Mouse (Mus musculus): ENCODE results near the gene Fut1.

Gene Fut1

DNA sequence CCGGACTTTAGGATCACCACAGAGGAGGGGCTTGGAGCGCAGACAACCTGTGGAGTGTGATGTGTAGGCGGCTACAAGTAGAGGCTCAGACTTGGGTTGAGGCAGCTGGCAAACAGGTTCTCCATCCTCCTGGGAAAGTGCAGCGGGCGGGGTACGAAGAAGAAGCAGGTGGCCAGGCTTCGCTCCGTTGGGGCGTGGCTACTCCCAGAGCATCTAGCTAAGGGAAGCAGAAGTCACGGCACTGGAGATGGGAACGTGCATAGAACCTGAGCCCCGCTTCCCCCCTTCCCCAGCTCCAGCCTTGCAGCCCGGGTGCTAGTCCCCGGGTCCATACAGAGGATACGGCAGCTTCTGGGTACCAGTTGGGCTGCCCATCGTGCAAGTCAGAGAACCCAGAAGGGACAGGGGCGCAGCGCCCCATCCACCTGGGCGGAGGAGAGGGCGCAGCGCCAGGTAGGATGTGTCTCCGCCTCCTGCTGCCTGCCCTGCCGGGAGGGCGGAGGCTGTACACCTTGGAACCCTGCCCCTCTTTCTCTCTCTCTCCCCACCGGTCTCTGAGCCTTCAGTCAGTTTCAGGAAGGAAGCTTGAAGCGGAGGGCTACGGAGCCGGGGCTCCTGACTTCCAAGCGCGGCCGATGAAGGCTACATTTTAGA lies at the start of gene Fut1:
Gene Fut1, plus strand, starts transcription at position 248 of the 654 bp plus-strand sequence.
- DNase-seq: no peak

DNA sequence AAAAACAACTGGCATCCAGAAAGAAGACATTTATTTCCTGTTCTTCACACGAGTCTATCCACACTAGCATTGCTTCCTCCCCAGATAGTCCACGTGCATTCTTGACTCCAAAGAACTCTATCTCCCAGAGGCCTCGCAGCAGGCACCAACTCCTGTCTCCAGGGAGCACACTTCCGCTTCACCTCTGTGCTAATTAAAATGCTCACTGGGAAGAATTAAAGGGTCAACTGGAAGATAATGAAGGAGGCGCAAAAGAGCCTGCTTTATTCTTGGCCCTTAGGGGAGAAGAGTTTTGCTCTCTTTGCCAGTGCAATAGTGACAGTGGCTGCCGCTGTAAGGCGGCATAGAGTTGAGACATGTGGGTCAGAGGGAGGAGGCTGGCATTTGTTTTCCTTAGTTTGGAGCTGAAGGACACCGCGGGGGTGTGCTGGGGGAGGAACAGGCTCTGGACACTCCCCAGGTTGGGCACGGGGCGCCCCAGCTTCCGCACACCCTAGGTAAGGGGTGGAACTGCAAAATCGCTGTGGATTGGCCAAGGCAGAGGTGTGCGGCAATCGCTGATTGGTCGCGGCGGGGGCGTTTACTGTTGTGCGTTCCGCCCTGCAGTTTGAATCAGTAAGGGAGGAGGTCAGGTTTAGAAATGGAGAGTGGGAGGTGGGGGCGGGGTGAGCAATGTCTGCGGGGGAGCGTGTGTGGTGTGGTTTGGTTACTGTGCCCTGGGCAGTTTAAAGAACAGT lies 49.1 kb upstream of the Fut1 start:
- peak; percentile 92 for DNase-seq

- DNase-seq: no peak
Measured at GRCm38 (mm10) chr7:45568601-45569473, 48.3 kb upstream of the Fut1 start.

DNA sequence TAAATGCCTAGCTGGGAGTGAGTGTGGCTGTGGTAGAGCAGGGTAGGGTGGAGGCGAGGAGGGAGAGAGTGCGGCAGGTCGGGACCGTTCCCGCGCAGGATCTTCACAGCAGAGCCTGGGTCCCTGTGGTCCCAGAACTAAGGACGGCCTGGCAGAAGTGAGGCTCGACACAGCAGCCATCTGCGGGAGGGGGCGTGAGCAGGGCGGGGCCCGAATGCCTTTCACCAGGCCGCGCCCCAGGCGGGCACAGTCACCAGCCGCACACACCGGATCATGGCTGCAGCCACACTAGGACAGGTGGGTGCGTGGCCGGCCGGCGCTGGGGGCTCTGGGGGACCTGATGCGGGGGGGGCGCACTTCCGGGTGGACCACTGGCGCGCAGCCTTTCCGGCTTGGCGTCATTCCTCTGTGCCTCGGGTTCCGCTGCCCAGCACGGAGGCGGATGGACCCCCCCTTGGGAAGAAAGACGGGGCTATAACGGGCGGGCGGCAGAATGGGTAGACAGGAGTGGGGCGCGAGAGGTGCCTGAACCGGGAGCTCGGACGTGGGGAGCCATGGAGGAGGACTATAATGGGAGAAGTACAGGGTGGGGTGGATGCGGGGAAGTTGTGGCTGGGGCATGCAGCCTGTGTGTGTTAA lies 46.9 kb upstream of the Fut1 start, which contains the start of gene Bcat2:
Gene Bcat2, plus strand, starts transcription at position 51 of the 639 bp plus-strand sequence.
- peak; percentile 85 for DNase-seq

DNA sequence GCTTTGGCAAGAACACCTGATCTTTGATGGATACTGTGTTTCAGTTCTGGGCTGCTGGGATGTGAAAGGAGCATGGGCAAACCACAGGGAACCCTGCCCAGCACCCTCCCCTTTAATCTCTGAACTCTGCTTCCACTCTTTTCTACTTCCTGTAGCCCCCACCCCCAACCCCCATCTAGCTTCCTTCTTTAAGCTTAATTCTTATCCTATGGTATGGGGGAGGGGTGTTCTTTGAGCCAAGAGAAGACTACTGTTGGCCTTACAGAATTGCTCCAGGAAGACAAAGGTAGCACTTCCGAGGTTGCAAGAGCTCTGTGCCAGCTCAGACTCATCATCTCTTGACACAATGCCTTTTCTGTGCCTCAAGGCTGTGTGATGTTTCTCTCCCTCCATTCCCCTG lies 45.1 kb upstream of the Fut1 start:
- no peak for DNase-seq

GRCm38 (mm10) chr7:45573954-45574353 lies 43.1 kb upstream of the Fut1 start:
- DNase-seq: peak; percentile 69

GRCm38 (mm10) chr7:45574472-45575379 lies 42.4 kb upstream of the Fut1 start:
- DNase-seq: no peak

DNA sequence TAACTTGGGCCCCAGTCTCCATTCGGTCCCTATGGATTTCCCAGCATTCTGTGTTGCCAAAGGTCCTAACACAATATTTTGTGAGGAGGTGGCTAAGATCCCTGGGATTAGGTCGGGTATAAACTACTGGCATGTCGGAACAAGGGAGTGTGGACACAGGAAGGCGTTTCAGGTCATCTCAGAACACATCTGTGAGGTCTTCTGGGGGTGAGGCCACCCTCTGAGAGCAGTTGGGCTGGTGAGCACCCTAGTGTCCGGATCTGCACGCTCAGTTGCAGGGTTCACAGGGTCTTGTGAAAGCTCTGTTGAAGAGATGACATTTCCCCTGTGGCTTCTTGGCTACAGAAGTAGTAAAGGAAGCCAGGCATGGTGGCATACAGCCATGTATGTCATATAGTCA lies 31.2 kb upstream of the Fut1 start:
- DNase-seq: no peak

GRCm38 (mm10) chr7:45587631-45588592 lies 29.2 kb upstream of the Fut1 start:
- no peak for DNase-seq

DNA sequence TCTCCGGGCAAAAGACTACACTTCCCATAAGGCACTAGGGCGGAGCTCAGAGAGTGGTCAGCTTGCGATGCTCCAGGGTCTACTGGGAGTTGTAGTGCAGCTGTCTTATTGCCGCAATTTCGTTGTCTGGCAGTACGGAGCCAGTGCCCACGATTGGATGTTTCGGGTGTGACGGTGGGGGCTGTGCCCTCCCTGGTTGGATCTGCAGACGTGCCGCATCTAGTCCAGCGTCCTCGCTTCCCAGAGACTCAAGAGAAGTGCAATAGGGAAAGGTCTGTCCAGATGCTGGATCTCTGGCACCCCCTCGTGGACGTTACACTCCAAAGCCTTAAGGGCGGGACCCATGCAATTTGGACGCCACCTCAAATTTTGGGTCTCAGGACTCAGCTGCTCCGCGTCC lies 27.9 kb upstream of the Fut1 start:
- DNase-seq: peak; percentile 89

GRCm38 (mm10) chr7:45589898-45590297 lies 27.2 kb upstream of the Fut1 start:
- no peak for DNase-seq

DNA sequence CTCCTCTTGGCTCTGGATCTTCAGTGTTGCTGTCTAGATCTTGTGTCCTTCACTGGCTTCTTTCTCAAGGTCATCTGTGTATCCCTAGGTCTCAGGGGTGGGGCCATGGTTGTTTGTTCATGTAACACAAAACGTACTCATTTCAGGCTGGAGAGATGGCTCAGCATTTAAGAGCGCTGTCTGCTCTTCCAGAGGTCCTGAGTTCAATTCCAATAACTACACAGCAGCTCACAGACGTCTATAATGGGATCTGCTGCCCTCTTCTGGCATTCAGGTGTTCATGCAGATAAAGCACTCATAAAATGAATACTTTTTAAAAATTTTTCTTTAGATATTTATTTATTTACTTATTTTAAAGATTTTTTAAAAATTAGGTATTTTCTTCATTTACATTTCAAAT lies 26.2 kb upstream of the Fut1 start:
- DNase-seq: no peak

DNA sequence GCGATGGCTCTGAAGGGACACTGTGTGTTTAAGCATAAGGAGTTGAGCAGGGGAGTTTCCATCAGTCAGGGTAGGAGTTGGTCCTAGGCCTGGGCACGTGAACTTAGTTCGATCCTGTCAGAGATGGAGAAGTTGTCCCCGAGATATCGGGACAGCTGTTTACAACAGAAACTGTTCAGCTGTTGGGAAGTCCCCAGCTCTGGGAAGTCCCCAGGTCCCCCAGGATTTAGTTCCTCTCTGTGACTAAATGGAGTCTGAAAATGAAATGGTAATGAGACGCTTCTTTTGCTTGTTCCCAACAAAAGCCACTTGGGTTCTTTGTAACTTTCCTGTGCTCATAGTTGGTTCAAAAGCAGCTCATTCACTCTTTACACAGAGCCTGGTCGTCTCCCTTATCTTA lies 25.2 kb upstream of the Fut1 start:
- DNase-seq: no peak

GRCm38 (mm10) chr7:45593118-45593815 lies 23.8 kb upstream of the Fut1 start:
- peak; percentile 84 for DNase-seq

DNA sequence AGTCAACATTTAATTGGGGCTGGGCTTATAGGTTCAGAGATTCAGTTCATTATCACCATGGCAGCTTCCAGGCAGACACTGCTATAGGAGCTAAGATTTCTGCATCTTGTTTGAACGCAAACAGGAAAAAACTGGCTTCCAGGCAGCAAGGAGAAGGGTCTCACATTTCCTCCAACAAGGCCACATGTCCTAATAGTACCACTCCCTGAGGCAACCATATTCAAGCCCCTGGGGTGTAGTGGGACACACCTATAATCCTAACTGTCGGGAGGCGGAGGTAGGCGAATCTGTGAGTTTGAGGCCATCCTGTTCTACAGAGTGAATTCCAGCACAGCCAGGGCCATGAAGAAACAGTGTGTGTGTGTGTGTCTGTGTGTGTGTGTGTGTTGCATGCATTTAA lies 21.9 kb upstream of the Fut1 start:
- no peak for DNase-seq

DNA sequence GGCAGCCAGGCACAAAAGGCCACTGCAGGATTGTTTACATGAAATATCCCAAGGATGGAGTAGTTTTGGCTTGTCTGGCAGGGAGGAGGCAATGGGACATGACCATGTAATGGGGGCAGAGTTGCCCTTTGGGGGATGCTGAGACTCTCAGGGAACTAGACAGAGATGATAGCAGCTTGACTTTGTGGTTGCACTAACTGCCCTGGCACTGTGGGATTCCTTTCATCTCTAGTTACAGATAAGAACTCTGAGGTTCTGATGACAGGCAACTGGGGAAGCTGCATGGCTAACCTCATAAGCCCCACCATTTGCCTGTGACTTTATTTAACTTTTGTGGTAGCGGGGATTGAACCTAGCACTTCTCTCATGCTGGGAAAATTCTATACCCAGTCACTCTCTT lies 21.0 kb upstream of the Fut1 start:
- DNase-seq: no peak

- DNase-seq: no peak
Measured at GRCm38 (mm10) chr7:45597013-45597412, 20.1 kb upstream of the Fut1 start.

GRCm38 (mm10) chr7:45597527-45597926 lies 19.6 kb upstream of the Fut1 start:
- no peak for DNase-seq

GRCm38 (mm10) chr7:45598960-45599879 lies 17.9 kb upstream of the Fut1 start:
- DNase-seq: peak; percentile 82
